Mouse (Mus musculus): ENCODE data around the gene Opa3.

GRCm38 (mm10) chr7:19238344-19238743 lies 10.2 kb downstream of the Opa3 start:
- TF ChIP-seq EP300 (IDR thresholded peaks at IDR 0.05; ENCODE audit: low read depth): no peak
- no peak for TF ChIP-seq CTCF (IDR thresholded peaks at IDR 0.05; ENCODE audit: low read depth)

Data from liver, embryonic 14.5 days (tissue).